Mouse (Mus musculus) ES-Bruce4 (cell line): Measurements from ENCODE around the gene Comt. TPM values are rescaled to one million over a fixed set of nuclear protein-coding genes. Genes with fewer than 3 reads are reported as not detected.

Experiments
- H3K27ac ChIP-seq: 2 replicates; pipeline ENCODE4 v1.5.1; 2012; ENCODE audit warnings: low read length, inconsistent platforms; ENCODE audit not compliant: insufficient read depth
- H3K27me3 ChIP-seq: 2 replicates; pipeline ENCODE4 v1.6.1; 2012; ENCODE audit warnings: mild to moderate bottlenecking, low read length, inconsistent platforms; ENCODE audit not compliant: control insufficient read depth, poor library complexity, insufficient read depth, severe bottlenecking
- H3K36me3 ChIP-seq: 2 replicates; pipeline ENCODE4 v1.6.1; 2012; ENCODE audit warnings: inconsistent platforms, mild to moderate bottlenecking, low read length, moderate library complexity; ENCODE audit not compliant: control insufficient read depth, poor library complexity, insufficient read depth, severe bottlenecking
- H3K4me1 ChIP-seq: one replicate; pipeline ENCODE4 v1.8.1; 2011; ENCODE audit warnings: low read length; ENCODE audit not compliant: control insufficient read depth, insufficient read depth
- H3K4me3 ChIP-seq: 2 replicates; pipeline ENCODE4 v1.5.1; 2011; ENCODE audit warnings: low read depth, mild to moderate bottlenecking, low read length
- H3K9ac ChIP-seq: 2 replicates; pipeline ENCODE4 v1.6.1; 2012; ENCODE audit warnings: low read depth, mild to moderate bottlenecking, inconsistent platforms; ENCODE audit not compliant: poor library complexity, severe bottlenecking
- H3K9me3 ChIP-seq: replicated peaks from 2 replicates; pipeline ENCODE4 v1.6.1; 2012; ENCODE audit warnings: mild to moderate bottlenecking, low read length, inconsistent platforms; ENCODE audit not compliant: control insufficient read depth, poor library complexity, insufficient read depth, severe bottlenecking
- CTCF ChIP-seq: IDR thresholded peaks from one replicate; pipeline ENCODE4 v1.8.1; 2011; ENCODE audit warnings: low read depth, low read length
- EP300 ChIP-seq: IDR thresholded peaks from 2 replicates; pipeline ENCODE4 v1.6.1; 2011; ENCODE audit warnings: low read depth, low read length; ENCODE audit not compliant: insufficient read depth
- POLR2A ChIP-seq: IDR thresholded peaks from one replicate; pipeline ENCODE4 v1.8.1; 2011; ENCODE audit warnings: low read length; ENCODE audit not compliant: insufficient read depth
- polyA plus RNA-seq: library from polyadenylated mRNA; stranded (reverse); fragments of >200 nt; gene quantifications from 2 replicates; pipeline ENCODE4 v1.2.4, GENCODE M21; 2011; ENCODE audit warnings: low read depth; ENCODE audit not compliant: missing spikeins, insufficient read depth, insufficient read length

The Comt gene
- polyA plus RNA-seq, 1 experiment, result 13.6 TPM

DNA sequence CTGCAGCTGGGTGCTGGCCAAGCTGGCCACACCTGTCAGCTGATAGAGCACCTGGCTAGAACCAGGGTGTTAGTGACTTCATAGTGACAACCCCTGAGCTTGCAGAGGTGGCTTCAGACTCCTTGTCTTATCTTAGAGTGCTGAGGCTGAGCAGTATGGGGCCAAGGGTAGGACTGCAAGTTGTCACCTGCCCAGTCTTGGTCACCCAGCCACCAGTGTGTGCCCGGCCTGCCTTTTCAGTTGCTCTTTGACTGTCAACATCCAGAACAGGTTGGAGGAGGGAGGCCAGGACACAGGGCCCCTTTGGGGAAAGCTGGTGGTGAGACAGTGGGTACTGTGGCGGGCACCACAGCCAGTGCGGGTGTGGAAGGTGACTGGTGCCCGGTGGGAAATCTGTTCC, 22.4 kb upstream of the Comt start:
- TF ChIP-seq CTCF (no peak), EP300 (no peak), POLR2A (no peak)
- H3K9ac ChIP-seq, result no peak overlapping the region
- no peak overlapping the region for H3K4me3 ChIP-seq
- no peaks in the 10 kb centered on the region for H3K4me1 ChIP-seq
- no peaks in the 10 kb centered on the region for H3K9me3 ChIP-seq
- no peak overlapping the region for H3K27ac ChIP-seq
- H3K27me3 ChIP-seq, result no peaks in the 10 kb centered on the region
- no peaks in the 10 kb centered on the region for H3K36me3 ChIP-seq

DNA sequence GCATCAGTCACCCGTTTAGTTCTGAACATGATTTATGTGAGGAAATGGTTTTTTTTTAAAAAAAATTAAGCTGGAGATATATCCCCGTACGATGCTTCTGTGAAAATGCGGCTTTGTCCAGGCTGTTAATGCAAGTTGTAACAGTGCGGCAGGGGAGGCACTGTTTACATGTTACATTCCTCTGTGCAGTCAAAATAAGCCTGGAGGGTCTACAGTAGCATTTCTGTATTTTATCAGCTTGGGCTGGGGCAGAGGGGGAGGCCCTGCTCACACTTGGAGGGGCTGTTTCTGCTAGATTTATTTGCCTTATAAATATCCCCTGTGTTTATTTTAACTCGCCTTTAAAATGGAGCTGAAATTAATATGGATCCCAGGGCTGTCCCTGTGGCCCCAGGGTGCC, 21.5 kb upstream of the Comt start:
- Histone ChIP-seq H3K4me1 (no peaks in the 10 kb centered on the region), H3K4me3 (no peak overlapping the region), H3K36me3 (no peaks in the 10 kb centered on the region), H3K9ac (no peak overlapping the region), H3K27me3 (no peaks in the 10 kb centered on the region), H3K9me3 (no peaks in the 10 kb centered on the region), H3K27ac (no peak overlapping the region)
- no peak for TF ChIP-seq POLR2A
- no peak for TF ChIP-seq EP300
- no peak for TF ChIP-seq CTCF

DNA sequence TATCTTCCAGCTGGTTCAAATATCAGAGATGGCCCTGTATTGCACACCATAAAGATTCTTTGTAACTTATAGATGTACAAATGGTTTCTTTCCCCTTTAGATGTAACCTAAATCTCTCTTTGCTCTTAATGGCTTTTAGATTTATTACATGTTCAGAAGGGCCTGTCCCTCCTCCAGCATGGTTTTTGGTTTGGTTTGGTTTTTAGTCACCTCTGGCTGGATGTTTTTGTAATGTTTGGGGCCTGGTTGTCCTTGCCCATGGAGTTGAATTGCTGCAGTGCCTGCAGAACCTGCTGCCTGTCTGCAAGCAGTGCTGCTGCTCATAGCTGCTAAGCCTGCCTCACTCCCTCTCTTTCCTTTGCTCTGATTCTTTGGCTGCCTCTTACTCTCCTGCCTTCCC, 20.6 kb upstream of the Comt start:
- Histone ChIP-seq H3K9me3 (no peaks in the 10 kb centered on the region), H3K4me3 (no peak overlapping the region), H3K36me3 (no peaks in the 10 kb centered on the region), H3K27ac (no peak overlapping the region), H3K4me1 (no peaks in the 10 kb centered on the region), H3K27me3 (no peaks in the 10 kb centered on the region), H3K9ac (no peak overlapping the region)
- TF ChIP-seq POLR2A, result no peak
- TF ChIP-seq EP300, result no peak
- TF ChIP-seq CTCF, result no peak

DNA sequence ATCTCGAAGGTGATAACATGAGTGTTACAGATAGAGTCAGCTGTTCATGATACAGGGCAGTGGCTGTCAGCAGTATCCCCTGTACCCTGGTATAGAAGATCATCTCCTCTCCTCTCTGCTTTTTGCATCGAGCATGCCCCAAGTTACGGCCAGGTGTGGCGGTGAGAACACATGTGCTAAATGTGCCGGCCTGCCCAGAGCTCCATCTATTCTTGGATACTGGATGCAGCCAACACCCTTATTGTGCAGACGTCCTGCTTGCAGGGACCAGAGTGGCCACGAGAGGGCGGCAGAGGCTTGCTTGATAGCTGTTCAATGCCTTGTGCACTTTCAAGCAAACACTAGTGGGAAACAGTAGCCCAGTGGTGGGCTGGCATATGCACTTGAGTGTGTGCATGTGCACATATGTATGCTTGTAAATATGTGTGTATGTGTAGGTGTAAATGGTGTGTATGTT, 16.8 kb upstream of the Comt start:
- TF ChIP-seq CTCF (peak; percentile 98), EP300 (no peak)
- no peaks in the 10 kb centered on the region for H3K36me3 ChIP-seq
- no peaks in the 10 kb centered on the region for H3K27me3 ChIP-seq
- H3K4me3 ChIP-seq, result no peak overlapping the region
- no peaks in the 10 kb centered on the region for H3K4me1 ChIP-seq
- H3K9ac ChIP-seq, result no peak overlapping the region
- H3K27ac ChIP-seq, result no peak overlapping the region
- no peaks in the 10 kb centered on the region for H3K9me3 ChIP-seq

GRCm38 (mm10) chr16:18436128-18436527, 9.5 kb upstream of the Comt start:
- no peak overlapping the region for H3K27ac ChIP-seq

GRCm38 (mm10) chr16:18433341-18433920, 6.8 kb upstream of the Comt start:
- no peaks in the 10 kb centered on the region for H3K4me1 ChIP-seq
- no peaks in the 10 kb centered on the region for H3K36me3 ChIP-seq
- TF ChIP-seq EP300, result no peak
- TF ChIP-seq POLR2A, result no peak
- no peak for TF ChIP-seq CTCF
- H3K9me3 ChIP-seq, result no peaks in the 10 kb centered on the region
- H3K27me3 ChIP-seq, result no peaks in the 10 kb centered on the region
- no peak overlapping the region for H3K4me3 ChIP-seq
- no peak overlapping the region for H3K9ac ChIP-seq
- H3K27ac ChIP-seq, result no peak overlapping the region

More at GRCm38 (mm10) chr16:18436128-18436527, 9.5 kb upstream of the Comt start:
- Histone ChIP-seq H3K27me3 (no peaks in the 10 kb centered on the region), H3K9ac (no peak overlapping the region), H3K9me3 (no peaks in the 10 kb centered on the region), H3K36me3 (no peaks in the 10 kb centered on the region), H3K4me3 (no peak overlapping the region), H3K4me1 (no peaks in the 10 kb centered on the region)
- TF ChIP-seq EP300 (no peak), CTCF (no peak), POLR2A (no peak)
